Mouse (Mus musculus): Measurements from ENCODE around the gene Ptges.

Ptges gene

GRCm38 (mm10) chr2:30848184-30848583 lies 81.5 kb downstream of the Ptges start:
- no peak for DNase-seq (ENCODE audit: low spot score)

DNA sequence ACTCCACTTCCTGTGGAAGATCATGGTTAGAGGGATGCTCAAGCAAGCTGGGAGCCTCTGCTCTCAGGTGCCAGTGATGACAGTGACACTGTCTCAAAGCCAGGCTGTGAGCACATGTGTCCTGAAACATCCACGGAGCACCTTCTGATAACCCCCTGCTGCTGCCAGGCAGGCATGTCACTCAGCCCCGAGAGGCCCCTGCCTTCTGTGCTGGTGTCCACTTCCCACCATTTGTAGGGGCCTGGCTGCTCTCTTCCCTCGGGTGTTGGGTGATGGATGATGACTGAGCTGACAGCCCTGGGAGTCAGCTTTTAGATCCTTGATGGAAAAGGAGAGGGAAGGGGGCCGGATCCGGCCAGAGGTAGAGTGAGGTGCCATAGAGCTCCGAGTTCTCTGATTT lies 82.9 kb downstream of the Ptges start:
- DNase-seq (ENCODE audit: low spot score), result no peak

DNA sequence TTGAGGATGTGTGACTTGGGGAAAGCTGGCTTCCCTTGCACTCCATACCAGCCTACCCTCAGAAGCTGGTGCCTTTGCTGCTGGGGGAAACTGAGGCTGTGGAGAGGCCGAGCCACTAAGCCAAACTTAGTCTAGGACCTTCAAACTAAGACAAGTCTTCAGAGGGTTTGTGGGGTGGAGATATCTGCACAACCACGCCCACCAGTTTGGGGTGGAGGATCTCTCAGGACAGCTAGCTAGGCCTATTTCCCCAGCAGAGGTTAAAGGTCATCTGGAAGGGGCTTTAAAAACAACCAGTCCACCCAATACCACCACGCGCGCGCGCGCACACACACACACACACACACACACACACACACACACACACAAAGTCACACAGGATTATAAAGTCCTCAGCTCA lies 83.4 kb downstream of the Ptges start:
- no peak for DNase-seq (ENCODE audit: low spot score)

GRCm38 (mm10) chr2:30845152-30846070 lies 84.3 kb downstream of the Ptges start:
- DNase-seq (ENCODE audit: low spot score), result no peak

DNA sequence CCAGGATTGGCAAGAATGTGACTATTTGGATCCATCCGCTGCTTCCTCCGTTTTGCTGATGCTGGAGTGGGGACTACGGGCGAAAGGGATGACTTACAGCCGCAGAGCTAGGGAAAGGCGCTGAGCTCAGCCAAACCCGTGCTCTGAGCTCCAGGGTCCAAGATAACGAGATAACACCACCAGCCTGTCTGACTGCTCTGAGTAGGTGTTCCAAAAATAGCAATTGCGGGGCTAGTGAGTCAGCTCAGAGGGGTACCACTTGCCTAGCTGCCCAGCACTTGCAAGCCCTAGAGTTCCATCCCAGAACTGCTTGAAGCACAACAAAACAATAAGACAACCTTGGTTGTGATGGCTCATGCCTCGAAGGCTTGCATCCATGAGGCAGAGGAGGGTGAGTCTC lies 87.0 kb downstream of the Ptges start:
- no peak for DNase-seq (ENCODE audit: low spot score)

Data from testis, postnatal 14 days (tissue).